Mouse (Mus musculus): Measurements from ENCODE around the gene Tbc1d9b. TPM values are rescaled to one million over a fixed set of nuclear protein-coding genes. Genes with fewer than 3 reads are reported as not detected.

The Tbc1d9b gene
- polyA plus RNA-seq, 1 experiment from 2014 or later: 64.7 TPM

GRCm38 (mm10) chr11:50217811-50218210, 86.6 kb downstream of the Tbc1d9b start:
- Histone ChIP-seq H3K36me3 (ENCODE audit: inconsistent target) (no peaks in the 10 kb centered on the region), H3K4me3 (ENCODE audit: inconsistent target) (no peak overlapping the region), H3K79me2 (ENCODE audit: inconsistent target) (peaks cover 54% of the 10 kb centered on the region), H3K27ac (no peak overlapping the region)
- 93% methylated on average over 4 of the region's 4 CpGs for WGBS (ENCODE audit: missing documents)

DNA sequence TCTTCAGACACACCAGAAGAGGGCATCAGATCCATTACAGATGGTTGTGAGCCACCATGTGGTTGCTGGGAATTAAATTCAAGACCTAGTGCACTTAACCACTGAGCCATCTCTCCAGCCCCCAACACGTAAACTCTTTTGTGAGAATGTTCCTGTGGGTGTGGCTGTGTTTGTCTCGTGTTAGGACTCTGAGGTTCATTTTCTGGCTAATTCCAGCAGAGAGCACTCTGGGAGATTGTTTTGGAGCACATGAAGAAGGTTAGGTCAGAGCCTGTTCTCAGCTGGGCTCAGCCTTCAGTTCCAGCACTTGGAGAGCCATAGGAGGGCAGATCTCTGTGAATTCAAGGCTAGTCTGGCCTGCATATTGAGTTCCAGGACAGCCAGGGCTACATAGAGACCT, 88.6 kb downstream of the Tbc1d9b start:
- H3K36me3 ChIP-seq (ENCODE audit: inconsistent target): no peaks in the 10 kb centered on the region
- H3K27ac ChIP-seq: no peak overlapping the region
- 75% methylated on average over 2 of the region's 2 CpGs for WGBS (ENCODE audit: missing documents)
- no peak overlapping the region for H3K4me3 ChIP-seq (ENCODE audit: inconsistent target)
- peaks cover 64% of the 10 kb centered on the region for H3K79me2 ChIP-seq (ENCODE audit: inconsistent target)

Other genes starting within 250 kb of the Tbc1d9b start
- not detected in 3 replicates for gene Rasgef1c, start 229.6 kb upstream of the Tbc1d9b start, polyA plus RNA-seq (2018)
- gene Rnf130, start 106.0 kb upstream of the Tbc1d9b start, polyA plus RNA-seq (2018): 245 to 360 TPM (median 267 TPM) in 3 replicates
- gene Mrnip, start 43.0 kb downstream of the Tbc1d9b start, polyA plus RNA-seq (2018): 2.3 to 4.9 TPM (median 2.4 TPM) in 3 replicates
- gene Sqstm1, start 79.4 kb downstream of the Tbc1d9b start, polyA plus RNA-seq (2018): 491 to 809 TPM (median 572 TPM) in 3 replicates
- gene Mgat4b, start 79.5 kb downstream of the Tbc1d9b start, polyA plus RNA-seq (2018): 34.3 to 55.7 TPM (median 49.2 TPM) in 3 replicates
- 6.5 to 23.2 TPM (median 6.5 TPM) in 3 replicates for gene Ltc4s, start 107.2 kb downstream of the Tbc1d9b start, polyA plus RNA-seq (2018)
- gene Maml1, start 160.9 kb downstream of the Tbc1d9b start, polyA plus RNA-seq (2018): 9.9 to 14.8 TPM (median 12.5 TPM) in 3 replicates
- gene Canx, start 194.3 kb downstream of the Tbc1d9b start, polyA plus RNA-seq (2018): 353 to 731 TPM (median 370 TPM) in 3 replicates
- not detected in 3 replicates for gene Cby3, start 223.1 kb downstream of the Tbc1d9b start, polyA plus RNA-seq (2018)
- gene Hnrnph1, start 245.6 kb downstream of the Tbc1d9b start, polyA plus RNA-seq (2018): 98.4 to 136 TPM (median 136 TPM) in 3 replicates